Comparison of ENCODE assay signal across 8 mouse cellular contexts in genomic region chr17:35195631-35196320, GRCm38 (mm10). TPM values are rescaled to one million over a fixed set of nuclear protein-coding genes. Genes with fewer than 3 reads are reported as not detected.
DNase-seq lines count a peak whose midpoint lies in the region; ATAC-seq and TF ChIP-seq lines count a peak whose summit lies in the region.

No protein-coding gene starts in this region.

- peak; percentile 92 to 93 for DNase-seq in CD8-positive naive resting alpha-beta T cell, adult 2 months (ENCODE audit: low read depth in 2 of 2, low spot score in 2 of 2)
- peak; percentile 60 for DNase-seq in heart, postnatal 25 days (ENCODE audit: low spot score)
- peak; percentile 50 to 73 for DNase-seq in layer of hippocampus, adult 2 months (ENCODE audit: low spot score in 2 of 2)
- DNase-seq in thymus, adult 2 months: peak; percentile 97

- peaks cover 5% of the 10 kb centered on the region for H3K4me1 ChIP-seq in brown adipose tissue, adult 24 weeks (ENCODE audit: control insufficient read depth, insufficient read depth, insufficient read length, low read length)
- H3K4me1 ChIP-seq in forebrain, embryonic 13.5 days: peaks cover 10% of the 10 kb centered on the region
- H3K4me1 ChIP-seq in lung, embryonic 15.5 days: peaks cover 13% of the 10 kb centered on the region
- peaks cover 14% of the 10 kb centered on the region for H3K4me1 ChIP-seq in olfactory bulb, adult 2 months (ENCODE audit: control insufficient read depth, insufficient read depth, low read length)
- peaks cover 49% of the 10 kb centered on the region for H3K4me1 ChIP-seq in thymus, adult 2 months (replicated peaks; ENCODE audit: control insufficient read depth, insufficient read depth, low read length)

- TF ChIP-seq POLR2A in olfactory bulb, adult 2 months (IDR thresholded peaks at IDR 0.05; ENCODE audit: insufficient read depth, low read depth, low read length): no peak
- TF ChIP-seq POLR2A in thymus, adult 2 months (IDR thresholded peaks at IDR 0.05; ENCODE audit: control insufficient read depth, extremely low read depth, insufficient read depth, low read length, poor library complexity): peak; percentile 92

- peak; percentile 98 for TF ChIP-seq CTCF in layer of hippocampus, adult 2 months (conservative IDR thresholded peaks at IDR 0.05)
- TF ChIP-seq CTCF in olfactory bulb, adult 2 months (IDR thresholded peaks at IDR 0.05; ENCODE audit: insufficient read depth, low read depth, low read length): peak; percentile 86
- peak; percentile 99 for TF ChIP-seq CTCF in thymus, adult 2 months (IDR thresholded peaks at IDR 0.05; ENCODE audit: borderline replicate concordance, control insufficient read depth, extremely low read depth, insufficient read depth, low read length, poor library complexity)

- H3K4me3 ChIP-seq in brown adipose tissue, adult 24 weeks (ENCODE audit: insufficient read depth, low read depth, low read length): peak overlapping the region; percentile 76
- peak overlapping the region; percentile 41 for H3K4me3 ChIP-seq in forebrain, embryonic 13.5 days
- H3K4me3 ChIP-seq in layer of hippocampus, adult 2 months: peak overlapping the region; percentile 50
- H3K4me3 ChIP-seq in lung, embryonic 15.5 days: peak overlapping the region; percentile 42
- H3K4me3 ChIP-seq in olfactory bulb, adult 2 months (ENCODE audit: insufficient read depth, low read depth, low read length): peak overlapping the region; percentile 44
- H3K4me3 ChIP-seq in thymus, adult 2 months (ENCODE audit: control insufficient read depth, insufficient read depth, low read length): peak overlapping the region; percentile 67

- peak overlapping the region; percentile 58 for H3K9ac ChIP-seq in forebrain, embryonic 13.5 days
- peak overlapping the region; percentile 38 for H3K9ac ChIP-seq in lung, embryonic 15.5 days

- WGBS in forebrain, embryonic 13.5 days: 1% methylated on average over 66 of the region's 66 CpGs
- under 1% methylated on average over 64 of the region's 66 CpGs for WGBS in lung, embryonic 15.5 days
- under 1% methylated on average over 66 of the region's 66 CpGs for WGBS in olfactory bulb, adult 2 months
- WGBS in thymus, adult 2 months: under 1% methylated on average over 66 of the region's 66 CpGs

- peak overlapping the region; percentile 71 for H3K4me2 ChIP-seq in forebrain, embryonic 13.5 days
- H3K4me2 ChIP-seq in lung, embryonic 15.5 days: peak overlapping the region; percentile 78

- H3K9me3 ChIP-seq in forebrain, embryonic 13.5 days (replicated peaks): no peaks in the 10 kb centered on the region
- no peaks in the 10 kb centered on the region for H3K9me3 ChIP-seq in lung, embryonic 15.5 days

- intact Hi-C loops in heart, postnatal 25 days (cut with DNase I): loop anchor here (2.0 kb wide), 1 partner anchor 17 kb away; no protein-coding TSS in a partner anchor

- ATAC-seq in forebrain, embryonic 13.5 days: peak; percentile 85
- peak; percentile 40; the same call in 1 of the 2 replicates for ATAC-seq in lung, embryonic 15.5 days (ENCODE audit: borderline replicate concordance, extremely low read depth, low FRiP score, low TSS enrichment)

- H3K36me3 ChIP-seq in forebrain, embryonic 13.5 days (ENCODE audit: poor library complexity, severe bottlenecking): no peaks in the 10 kb centered on the region
- H3K36me3 ChIP-seq in lung, embryonic 15.5 days: no peaks in the 10 kb centered on the region
- H3K36me3 ChIP-seq in thymus, adult 2 months (ENCODE audit: control insufficient read depth, insufficient read depth, low read length): no peaks in the 10 kb centered on the region

- H3K27ac ChIP-seq in brown adipose tissue, adult 24 weeks (replicated peaks; ENCODE audit: low read depth, low read length): peak overlapping the region; percentile 33; the same call in 1 of the 2 replicates
- H3K27ac ChIP-seq in forebrain, embryonic 13.5 days: no peak overlapping the region
- H3K27ac ChIP-seq in layer of hippocampus, adult 2 months: no peak overlapping the region
- H3K27ac ChIP-seq in lung, embryonic 15.5 days: no peak overlapping the region
- no peak overlapping the region for H3K27ac ChIP-seq in olfactory bulb, adult 2 months (ENCODE audit: insufficient read depth, low read depth, low read length)
- peak overlapping the region; percentile 96 for H3K27ac ChIP-seq in thymus, adult 2 months (ENCODE audit: control insufficient read depth, insufficient read depth, low read length)

- H3K27me3 ChIP-seq in forebrain, embryonic 13.5 days: peaks cover 60% of the 10 kb centered on the region
- H3K27me3 ChIP-seq in lung, embryonic 15.5 days: peaks cover 60% of the 10 kb centered on the region
- no peaks in the 10 kb centered on the region for H3K27me3 ChIP-seq in thymus, adult 2 months (ENCODE audit: control insufficient read depth, insufficient read depth, low read length)

RNA-seq across cellular contexts. Expression of gene Ltb, which starts 1.5 kb away (rescaled TPM):
- not detected in 2 replicates for polyA plus RNA-seq in brown adipose tissue, adult 24 weeks (2012; ENCODE audit: insufficient read depth, insufficient read length, missing spikeins)
- 0.20 TPM in 1 of 2 replicates, not detected in the other for polyA plus RNA-seq in forebrain, embryonic 13.5 days (2015; fragmentation: Nextera tagmentation; extraction: Ambion mirVana)
- total RNA-seq in heart, postnatal 25 days (2021): 1 to 10 TPM; 1.4 to 1.8 TPM
- total RNA-seq in layer of hippocampus, adult 2 months (2021): under 1 TPM; 0.76 to 0.77 TPM
- 0.65 and 2.2 TPM in 2 replicates for polyA plus RNA-seq in lung, embryonic 15.5 days (2015; fragmentation: Nextera tagmentation; extraction: Ambion mirVana)
- not detected in 2 replicates for polyA plus RNA-seq in olfactory bulb, adult 2 months (2012; ENCODE audit: insufficient read depth, insufficient read length, low replicate concordance, missing spikeins)
- 358 and 375 TPM in 2 replicates for polyA plus RNA-seq in thymus, adult 2 months (2012; rRNA removed)

RNA-seq across cellular contexts. Expression of gene Tnf, which starts 6.0 kb away (rescaled TPM):
- polyA plus RNA-seq in brown adipose tissue, adult 24 weeks (2012; ENCODE audit: insufficient read depth, insufficient read length, missing spikeins): not detected in 2 replicates
- not detected in 2 replicates for polyA plus RNA-seq in forebrain, embryonic 13.5 days (2015; fragmentation: Nextera tagmentation; extraction: Ambion mirVana)
- total RNA-seq in heart, postnatal 25 days (2021): under 1 TPM; 0.56 to 0.60 TPM
- total RNA-seq in layer of hippocampus, adult 2 months (2021): not detected
- polyA plus RNA-seq in lung, embryonic 15.5 days (2015; fragmentation: Nextera tagmentation; extraction: Ambion mirVana): 0.16 TPM in 1 of 2 replicates, not detected in the other
- polyA plus RNA-seq in olfactory bulb, adult 2 months (2012; ENCODE audit: insufficient read depth, insufficient read length, low replicate concordance, missing spikeins): not detected in 2 replicates
- polyA plus RNA-seq in thymus, adult 2 months (2012; rRNA removed): 11.3 and 11.4 TPM in 2 replicates

RNA-seq across cellular contexts. Expression of gene Lst1, which starts 7.5 kb away (rescaled TPM):
- 12.2 and 16.4 TPM in 2 replicates for polyA plus RNA-seq in brown adipose tissue, adult 24 weeks (2012; ENCODE audit: insufficient read depth, insufficient read length, missing spikeins)
- polyA plus RNA-seq in forebrain, embryonic 13.5 days (2015; fragmentation: Nextera tagmentation; extraction: Ambion mirVana): 3.5 and 4.2 TPM in 2 replicates
- total RNA-seq in heart, postnatal 25 days (2021): 1 to 10 TPM; 2.7 to 5.3 TPM
- total RNA-seq in layer of hippocampus, adult 2 months (2021): 1 to 10 TPM; 6.2 to 8.6 TPM
- 12.1 and 13.0 TPM in 2 replicates for polyA plus RNA-seq in lung, embryonic 15.5 days (2015; fragmentation: Nextera tagmentation; extraction: Ambion mirVana)
- polyA plus RNA-seq in olfactory bulb, adult 2 months (2012; ENCODE audit: insufficient read depth, insufficient read length, low replicate concordance, missing spikeins): not detected in 2 replicates
- polyA plus RNA-seq in thymus, adult 2 months (2012; rRNA removed): 30.7 and 49.6 TPM in 2 replicates

RNA-seq across cellular contexts. Expression of gene Lta, which starts 9.4 kb away (rescaled TPM):
- polyA plus RNA-seq in brown adipose tissue, adult 24 weeks (2012; ENCODE audit: insufficient read depth, insufficient read length, missing spikeins): not detected in 2 replicates
- polyA plus RNA-seq in forebrain, embryonic 13.5 days (2015; fragmentation: Nextera tagmentation; extraction: Ambion mirVana): 0.16 TPM in 1 of 2 replicates, not detected in the other
- not detected for total RNA-seq in heart, postnatal 25 days (2021)
- total RNA-seq in layer of hippocampus, adult 2 months (2021): under 1 TPM; 0.54 to 0.59 TPM
- polyA plus RNA-seq in lung, embryonic 15.5 days (2015; fragmentation: Nextera tagmentation; extraction: Ambion mirVana): 0.11 and 0.21 TPM in 2 replicates
- polyA plus RNA-seq in olfactory bulb, adult 2 months (2012; ENCODE audit: insufficient read depth, insufficient read length, low replicate concordance, missing spikeins): not detected in 2 replicates
- 14.4 and 14.5 TPM in 2 replicates for polyA plus RNA-seq in thymus, adult 2 months (2012; rRNA removed)

RNA-seq across cellular contexts. Expression of gene Aif1, which starts 19.9 kb away (rescaled TPM):
- polyA plus RNA-seq in brown adipose tissue, adult 24 weeks (2012; ENCODE audit: insufficient read depth, insufficient read length, missing spikeins): 10.5 and 14.3 TPM in 2 replicates
- 5.6 and 6.0 TPM in 2 replicates for polyA plus RNA-seq in forebrain, embryonic 13.5 days (2015; fragmentation: Nextera tagmentation; extraction: Ambion mirVana)
- 1 to 10 TPM; 2.3 to 3.5 TPM for total RNA-seq in heart, postnatal 25 days (2021)
- 10 to 100 TPM; 11.1 to 11.8 TPM for total RNA-seq in layer of hippocampus, adult 2 months (2021)
- 6.9 and 9.0 TPM in 2 replicates for polyA plus RNA-seq in lung, embryonic 15.5 days (2015; fragmentation: Nextera tagmentation; extraction: Ambion mirVana)
- polyA plus RNA-seq in olfactory bulb, adult 2 months (2012; ENCODE audit: insufficient read depth, insufficient read length, low replicate concordance, missing spikeins): not detected in 2 replicates
- polyA plus RNA-seq in thymus, adult 2 months (2012; rRNA removed): 5.4 and 8.9 TPM in 2 replicates

Comparison
In these comparisons a context has a peak if more than half of its experiments do, and no peak if none do; other contexts are left out.
1. H3K27ac ChIP-seq: peak in brown adipose tissue, adult 24 weeks (single experiment) and thymus, adult 2 months (single experiment); none in forebrain, embryonic 13.5 days (single experiment), layer of hippocampus, adult 2 months (single experiment), lung, embryonic 15.5 days (single experiment) and olfactory bulb, adult 2 months (single experiment).
2. RNA of gene Ltb, which starts 1.5 kb away (polyA plus RNA-seq): 358 to 375 TPM in thymus, adult 2 months; 0.65 to 2.2 TPM in lung, embryonic 15.5 days, not detected in brown adipose tissue, adult 24 weeks, 0.20 TPM in forebrain, embryonic 13.5 days and not detected in olfactory bulb, adult 2 months; every median in the first group is over 100 times any median in the second.
3. Peak in every context shown above with its lines, with median percentiles within 50 percentile points of each other: DNase-seq, H3K4me3 ChIP-seq and CTCF ChIP-seq.